Mouse (Mus musculus) kidney, adult 18-20 months (tissue): ENCODE results near the gene Nlrp6.
A peak's percentile ranks its signal among the peaks of the same experiment; 100 is the strongest.

ENCODE experiments used
- DNase-seq: peaks from one replicate; pipeline ENCODE4 v3.0.0; 2021

Gene Nlrp6

DNA sequence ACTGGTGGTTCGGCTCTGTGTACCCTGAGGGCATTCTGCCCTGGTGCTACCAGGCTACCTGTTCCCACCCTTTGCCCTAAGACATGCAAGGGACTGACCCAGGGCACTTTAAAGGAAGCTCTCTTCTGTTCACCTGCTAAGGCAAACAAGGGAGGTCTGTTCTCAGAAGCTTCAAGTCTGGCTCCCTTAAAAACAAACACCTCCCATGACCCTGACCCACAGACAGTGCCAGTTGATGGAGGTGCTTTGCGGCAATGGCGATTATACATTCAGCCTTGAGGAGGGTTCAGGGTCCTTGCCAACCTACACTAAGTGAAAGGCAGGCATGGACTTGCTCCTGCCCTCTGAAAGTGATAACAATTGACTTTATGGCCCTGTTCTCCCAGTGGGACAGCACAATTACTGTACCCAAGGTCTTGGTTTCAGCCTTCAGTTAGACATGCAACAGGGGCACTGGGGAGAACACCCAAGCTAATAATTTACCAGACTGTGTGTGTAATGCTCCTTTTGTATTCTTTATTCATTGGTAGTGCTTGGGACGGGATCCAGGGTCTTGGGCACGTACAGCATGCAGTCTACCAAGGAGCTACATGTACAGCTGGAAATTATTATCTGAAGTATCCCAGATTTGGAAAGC lies 7.7 kb upstream of the Nlrp6 start:
- DNase-seq = peak; percentile 56

DNA sequence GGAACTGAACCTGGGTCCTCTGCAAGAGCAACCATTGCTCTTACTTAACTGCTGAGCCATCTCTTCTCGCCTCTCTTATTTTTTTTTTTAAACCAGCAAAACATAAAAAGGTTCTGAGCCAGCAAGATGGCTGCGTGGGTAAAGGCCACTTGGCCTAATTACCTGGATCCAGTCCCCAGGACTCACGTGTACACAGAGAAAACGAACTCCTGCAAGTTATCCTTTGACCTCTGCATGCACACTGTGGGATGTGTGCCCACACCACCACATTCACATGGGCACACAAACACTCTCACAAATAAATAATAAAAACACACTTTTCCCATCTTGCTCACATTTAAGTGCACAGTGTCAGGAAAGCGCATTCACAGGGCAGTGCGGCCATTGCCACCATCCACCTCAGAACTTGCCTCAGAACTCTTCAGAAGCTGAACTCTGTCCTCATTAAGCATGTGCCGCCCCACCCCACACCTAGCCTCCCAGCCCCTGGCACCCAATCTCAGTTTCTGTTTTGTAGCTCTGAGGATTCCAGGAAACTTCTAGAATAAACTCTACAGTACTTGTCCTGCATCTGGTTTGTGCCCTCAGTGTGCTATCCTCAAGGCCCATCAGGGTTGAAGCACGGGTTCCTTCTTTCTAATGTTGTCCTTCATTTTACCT lies 6.5 kb upstream of the Nlrp6 start:
- DNase-seq = peak; percentile 70

DNA sequence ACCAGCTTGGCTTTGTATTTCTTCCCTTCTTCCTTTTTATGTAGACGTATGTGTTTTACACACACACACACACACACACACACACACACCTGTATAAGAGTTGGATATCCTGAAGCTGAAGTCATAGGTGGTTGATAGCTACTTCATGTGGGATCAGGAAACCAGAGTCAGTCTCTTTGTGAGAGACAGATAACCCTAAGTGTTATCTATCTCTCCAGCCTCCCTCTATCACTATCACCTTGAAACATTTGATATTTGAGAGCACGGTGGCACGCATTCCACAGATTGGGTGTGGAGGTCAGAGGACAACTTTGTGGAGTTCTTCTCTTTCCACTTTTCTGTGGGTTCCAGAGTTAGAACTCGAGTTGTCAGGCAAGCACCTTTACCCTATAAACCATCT lies 791 bp upstream of the Nlrp6 start:
- DNase-seq = no peak

DNA sequence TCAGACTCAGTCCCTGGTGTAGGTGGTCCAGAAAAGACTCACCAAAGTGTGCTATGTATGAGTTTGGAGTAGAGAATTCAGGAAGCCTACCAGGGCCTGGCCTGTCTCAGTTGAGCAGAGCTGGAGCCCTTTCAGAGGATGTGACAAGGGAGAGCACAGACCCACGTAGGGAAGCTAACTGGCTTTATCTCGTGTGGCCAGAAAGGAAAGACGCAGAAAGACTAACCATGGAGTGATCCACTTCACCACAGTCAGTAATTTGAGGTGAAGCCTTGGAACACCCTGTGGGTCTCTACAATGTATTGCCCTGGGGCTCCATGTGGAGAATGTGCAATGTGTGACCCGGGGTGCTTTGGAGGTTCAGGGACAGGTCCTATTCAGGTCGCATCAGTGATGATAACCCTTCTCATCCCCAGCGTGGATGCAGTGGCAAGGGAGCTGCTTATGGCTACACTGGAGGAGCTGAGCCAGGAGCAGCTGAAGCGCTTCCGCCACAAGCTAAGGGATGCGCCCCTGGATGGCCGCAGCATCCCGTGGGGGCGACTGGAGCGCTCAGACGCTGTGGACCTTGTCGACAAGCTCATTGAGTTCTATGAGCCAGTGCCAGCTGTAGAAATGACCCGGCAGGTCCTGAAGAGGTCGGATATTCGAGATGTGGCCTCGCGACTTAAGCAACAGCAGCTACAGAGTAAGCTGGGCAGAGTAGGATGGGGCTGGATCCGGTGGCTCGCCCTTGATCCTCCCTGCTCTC lies 698 bp downstream of the Nlrp6 start:
- no peak for DNase-seq

DNA sequence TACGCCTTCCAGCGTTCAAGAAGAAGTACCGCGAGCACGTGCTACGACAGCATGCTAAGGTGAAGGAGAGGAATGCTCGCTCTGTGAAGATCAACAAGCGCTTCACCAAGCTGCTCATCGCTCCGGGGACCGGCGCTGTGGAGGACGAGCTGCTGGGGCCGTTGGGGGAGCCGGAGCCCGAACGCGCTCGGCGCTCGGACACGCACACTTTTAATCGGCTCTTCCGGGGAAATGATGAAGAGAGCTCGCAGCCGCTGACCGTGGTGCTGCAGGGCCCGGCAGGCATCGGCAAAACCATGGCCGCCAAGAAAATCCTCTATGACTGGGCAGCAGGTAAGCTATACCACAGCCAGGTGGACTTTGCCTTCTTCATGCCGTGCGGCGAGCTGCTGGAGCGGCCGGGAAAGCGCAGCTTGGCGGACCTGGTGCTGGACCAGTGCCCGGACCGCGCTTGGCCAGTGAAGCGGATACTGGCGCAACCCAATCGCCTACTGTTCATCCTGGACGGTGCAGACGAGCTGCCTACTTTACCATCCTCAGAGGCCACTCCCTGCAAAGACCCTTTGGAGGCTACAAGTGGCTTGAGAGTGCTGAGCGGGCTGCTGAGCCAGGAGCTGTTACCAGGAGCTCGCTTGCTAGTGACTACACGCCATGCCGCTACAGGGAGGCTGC lies 1.8 kb downstream of the Nlrp6 start:
- DNase-seq = peak; percentile 90

DNA sequence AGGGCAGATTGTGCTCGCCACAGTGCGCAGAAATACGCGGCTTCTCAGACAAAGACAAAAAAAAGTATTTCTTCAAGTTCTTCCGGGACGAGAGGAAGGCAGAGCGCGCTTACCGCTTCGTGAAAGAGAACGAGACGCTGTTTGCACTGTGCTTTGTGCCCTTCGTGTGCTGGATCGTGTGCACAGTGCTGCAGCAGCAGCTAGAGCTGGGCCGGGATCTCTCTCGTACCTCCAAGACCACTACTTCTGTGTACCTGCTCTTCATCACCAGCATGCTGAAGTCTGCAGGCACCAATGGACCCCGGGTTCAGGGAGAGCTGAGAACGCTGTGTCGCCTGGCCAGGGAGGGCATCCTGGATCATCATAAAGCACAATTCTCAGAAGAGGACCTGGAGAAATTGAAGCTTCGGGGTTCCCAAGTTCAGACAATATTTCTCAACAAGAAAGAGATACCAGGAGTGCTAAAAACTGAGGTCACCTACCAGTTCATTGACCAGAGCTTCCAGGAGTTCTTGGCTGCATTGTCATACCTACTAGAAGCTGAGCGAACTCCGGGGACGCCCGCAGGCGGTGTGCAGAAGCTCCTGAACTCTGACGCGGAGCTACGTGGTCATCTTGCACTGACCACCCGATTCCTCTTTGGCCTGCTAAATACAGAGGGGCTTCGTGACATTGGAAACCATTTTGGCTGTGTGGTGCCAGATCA lies 2.5 kb downstream of the Nlrp6 start:
- no peak for DNase-seq

DNA sequence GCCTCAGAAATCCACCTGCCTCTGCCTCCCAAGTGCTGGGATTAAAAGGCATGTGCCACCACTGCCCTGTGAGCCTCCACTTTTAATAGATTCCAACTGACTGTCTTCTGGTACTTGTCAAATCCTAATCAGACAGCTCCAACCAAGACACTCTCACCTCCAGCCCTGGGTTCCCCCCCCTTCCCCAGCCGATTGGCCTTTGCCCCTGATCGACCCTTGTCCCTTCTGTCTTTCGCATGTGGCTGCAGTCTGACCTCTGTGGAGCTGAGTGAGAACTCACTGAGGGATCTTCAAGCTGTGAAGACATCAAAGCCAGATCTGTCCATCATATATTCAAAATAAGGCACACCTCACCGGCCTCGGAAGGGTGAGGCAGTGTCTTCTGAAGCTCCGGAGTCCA lies 6.5 kb downstream of the Nlrp6 start:
- no peak for DNase-seq

DNA sequence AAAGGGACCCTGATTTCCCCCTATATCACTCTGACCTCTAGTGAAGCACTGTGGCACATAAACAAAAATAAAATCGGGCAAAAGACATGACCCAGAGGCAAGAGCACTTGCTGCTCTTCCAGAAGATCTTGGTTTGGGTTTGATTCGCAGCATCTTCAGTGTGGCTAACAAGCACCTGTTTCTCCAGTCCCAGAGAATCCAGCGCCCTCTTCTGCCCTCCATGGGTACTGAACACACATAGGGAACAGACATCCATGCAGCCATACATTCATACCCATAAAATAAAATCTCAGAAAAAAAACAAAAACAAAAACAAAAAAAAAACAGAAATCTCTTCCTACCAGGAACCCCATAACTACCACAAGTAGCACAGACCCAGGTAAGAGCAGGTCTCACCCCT lies 17.7 kb downstream of the Nlrp6 start:
- peak; percentile 42 for DNase-seq

DNA sequence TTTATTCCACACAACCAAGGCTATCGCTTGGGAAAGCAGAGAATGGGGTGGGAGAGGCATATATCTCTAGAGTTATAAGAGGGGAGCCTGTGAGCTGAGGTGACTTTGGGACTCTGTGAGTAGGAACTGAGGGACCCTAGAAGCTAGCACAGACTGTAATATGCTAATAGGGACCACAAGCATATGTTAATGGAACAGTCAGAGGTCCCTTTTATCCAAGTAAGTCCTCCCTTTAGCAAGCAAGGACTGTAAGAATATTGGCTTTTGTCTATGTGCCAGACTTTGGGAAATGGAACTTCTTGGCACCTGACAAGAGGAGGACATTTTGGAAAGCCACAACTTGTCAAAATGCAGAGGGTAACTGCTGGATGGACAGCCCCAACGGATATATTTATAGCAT lies 18.2 kb downstream of the Nlrp6 start:
- no peak for DNase-seq

DNA sequence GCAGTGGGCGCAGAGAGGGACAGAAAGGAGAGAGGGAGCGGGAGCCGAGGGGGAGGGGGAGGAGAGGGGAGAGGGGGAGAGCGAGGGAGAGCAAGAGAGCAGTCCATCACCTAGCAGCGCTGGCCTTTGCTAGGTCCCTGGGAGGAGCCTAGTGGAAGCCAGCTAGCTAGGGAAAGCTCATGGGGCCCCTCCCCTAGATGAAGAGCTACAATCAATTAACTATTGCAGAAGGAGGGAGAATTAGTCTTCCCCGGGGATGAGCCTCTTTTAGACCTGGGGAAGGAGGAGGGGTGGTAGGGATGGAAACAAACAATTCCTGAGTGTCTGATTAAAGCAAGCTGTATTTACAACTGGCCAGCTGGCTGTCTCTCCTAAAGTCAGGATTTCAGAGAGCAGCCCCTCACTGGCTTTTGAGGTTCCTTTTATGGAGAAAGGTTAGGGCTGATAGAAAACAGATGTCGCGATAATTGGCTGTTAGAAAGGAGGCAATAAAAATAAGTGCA lies 19.0 kb downstream of the Nlrp6 start:
- peak; percentile 5 for DNase-seq

DNA sequence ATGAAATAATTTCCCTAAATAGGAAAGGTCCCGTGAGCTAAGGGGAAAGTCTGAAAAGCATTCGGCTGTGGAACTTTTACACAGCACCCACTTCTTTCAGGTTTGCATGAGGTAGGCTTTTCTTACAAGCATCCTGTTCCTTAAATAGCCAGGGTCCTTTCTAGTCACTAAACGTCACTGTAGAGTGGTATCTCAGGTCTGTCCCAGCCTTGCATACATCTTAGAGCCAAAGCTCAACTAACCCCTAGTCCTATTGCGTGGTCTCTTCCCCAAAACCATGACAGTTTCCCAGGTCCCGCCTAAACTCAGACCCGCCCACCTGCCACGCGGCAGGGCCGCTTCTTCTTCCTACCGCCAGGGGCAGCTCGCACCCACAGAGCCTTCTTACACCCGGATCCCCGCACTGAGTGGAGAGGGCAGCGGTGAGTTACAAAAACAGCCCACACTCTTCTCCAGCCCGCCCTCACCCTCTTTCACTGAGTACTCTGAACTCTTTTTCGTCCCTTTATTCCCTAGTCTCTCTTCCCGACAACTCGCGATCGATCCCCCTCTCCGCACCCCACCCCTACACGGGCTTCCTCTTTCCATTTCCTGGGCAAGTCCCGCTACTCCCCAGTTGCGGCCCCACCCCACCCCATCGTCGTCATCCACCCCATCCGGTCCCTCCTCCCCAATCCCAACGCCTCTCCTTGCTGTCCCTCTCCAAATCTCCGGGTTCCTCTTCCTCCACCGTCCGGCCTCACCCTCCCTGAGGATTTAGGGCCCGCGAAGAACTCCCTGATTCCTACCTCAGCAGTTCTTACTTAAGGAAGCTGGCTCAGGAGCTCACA lies 20.7 kb downstream of the Nlrp6 start, which contains the start of gene Pgghg:
TSS of gene Pgghg (plus strand) at position 170 of the 830 bp plus-strand sequence.
- DNase-seq = peak; percentile 85

DNA sequence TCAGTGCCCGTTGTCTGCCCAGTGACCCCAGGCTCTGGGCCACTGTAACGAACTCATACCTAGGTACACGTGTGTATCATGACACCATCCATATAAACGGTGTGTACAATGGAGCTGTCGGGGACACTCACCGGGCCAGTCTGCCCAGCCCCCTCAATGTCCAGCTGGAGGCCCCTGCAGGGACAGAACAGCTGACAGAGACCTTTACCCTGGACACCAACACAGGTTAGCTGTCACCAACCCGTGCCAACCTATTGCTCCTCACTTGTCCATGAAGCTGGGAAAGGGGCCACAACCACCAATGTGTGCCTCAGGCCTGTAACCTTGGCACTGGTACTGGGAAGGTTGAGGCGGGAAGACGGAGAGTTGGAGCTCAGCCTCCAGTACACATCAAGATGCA lies 21.6 kb downstream of the Nlrp6 start:
- DNase-seq = no peak

DNA sequence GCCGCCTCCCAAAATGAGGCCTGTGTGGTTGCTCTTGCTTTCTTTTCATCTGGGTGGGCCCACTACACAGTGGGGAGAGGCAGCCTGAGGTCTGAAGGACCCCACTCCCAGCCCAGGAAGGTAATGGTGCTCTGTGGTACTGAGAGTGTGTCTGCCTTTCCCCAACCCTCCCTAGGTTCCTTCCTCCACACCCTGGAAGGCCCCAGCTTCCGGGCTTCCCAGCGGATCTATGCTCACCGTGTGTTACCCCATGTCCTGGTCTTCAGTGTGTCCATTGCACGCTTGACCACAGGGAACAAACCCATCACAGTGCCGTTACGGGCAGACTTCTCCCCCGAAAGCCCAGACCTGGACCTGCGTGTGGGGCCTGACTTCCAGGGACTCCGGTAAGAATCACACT lies 22.1 kb downstream of the Nlrp6 start:
- DNase-seq = no peak

DNA sequence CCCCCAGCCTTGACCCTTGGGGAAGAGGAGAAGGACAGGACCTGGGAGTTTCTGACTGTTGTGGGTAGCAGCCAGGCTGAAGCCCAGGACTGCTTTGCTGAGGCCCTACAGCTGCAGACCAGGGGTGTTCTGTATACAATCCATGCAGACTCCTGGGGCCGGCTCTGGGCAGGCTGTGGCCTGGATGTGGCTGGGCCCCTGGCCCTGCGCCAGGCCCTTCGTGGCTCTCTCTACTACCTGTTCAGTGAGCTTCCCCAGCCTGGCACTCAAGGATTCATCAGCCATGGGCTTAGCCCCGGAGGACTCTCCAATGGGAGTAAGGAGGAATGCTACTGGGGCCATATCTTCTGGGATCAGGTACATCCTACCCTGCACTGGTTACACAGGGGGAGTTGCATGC lies 22.7 kb downstream of the Nlrp6 start:
- DNase-seq = peak; percentile 17

DNA sequence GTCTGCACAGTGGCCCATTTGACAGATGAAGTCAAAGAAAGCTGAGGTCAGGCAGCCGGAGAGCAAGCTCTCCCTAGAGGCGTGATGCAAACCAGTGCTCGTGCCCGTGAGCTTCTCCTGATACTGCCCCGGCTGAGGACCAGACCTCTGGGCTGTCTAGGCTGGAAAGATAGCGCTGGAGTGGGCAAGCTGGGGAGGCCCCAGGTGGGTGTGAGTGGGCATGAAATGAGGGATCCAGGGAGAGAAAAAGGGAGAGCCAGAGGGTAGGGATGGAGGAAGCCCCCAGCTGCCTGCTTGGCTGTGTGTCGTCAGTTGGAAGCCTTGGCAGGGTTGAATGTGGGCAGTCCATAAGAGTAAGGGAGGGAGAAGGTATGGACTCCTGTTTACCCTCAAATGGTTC lies 23.5 kb downstream of the Nlrp6 start:
- DNase-seq = no peak

DNA sequence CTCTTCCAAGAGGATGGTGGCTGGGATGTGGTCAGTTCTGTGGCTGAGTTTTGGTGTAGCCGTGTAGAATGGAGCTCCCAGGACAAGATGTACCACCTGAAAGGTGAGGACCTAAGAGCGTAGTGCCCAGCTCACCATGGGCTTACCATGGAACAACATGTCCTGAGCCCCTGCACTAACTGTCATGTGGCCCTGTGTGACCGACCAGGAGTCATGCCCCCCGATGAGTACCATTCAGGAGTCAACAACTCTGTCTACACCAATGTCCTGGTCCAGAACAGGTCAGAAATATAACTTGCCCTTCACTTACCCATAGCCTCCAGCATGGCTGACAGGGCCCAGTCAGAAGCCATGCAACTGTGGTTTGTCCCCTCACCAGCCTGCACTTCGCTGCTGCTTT lies 24.5 kb downstream of the Nlrp6 start:
- DNase-seq = no peak

DNA sequence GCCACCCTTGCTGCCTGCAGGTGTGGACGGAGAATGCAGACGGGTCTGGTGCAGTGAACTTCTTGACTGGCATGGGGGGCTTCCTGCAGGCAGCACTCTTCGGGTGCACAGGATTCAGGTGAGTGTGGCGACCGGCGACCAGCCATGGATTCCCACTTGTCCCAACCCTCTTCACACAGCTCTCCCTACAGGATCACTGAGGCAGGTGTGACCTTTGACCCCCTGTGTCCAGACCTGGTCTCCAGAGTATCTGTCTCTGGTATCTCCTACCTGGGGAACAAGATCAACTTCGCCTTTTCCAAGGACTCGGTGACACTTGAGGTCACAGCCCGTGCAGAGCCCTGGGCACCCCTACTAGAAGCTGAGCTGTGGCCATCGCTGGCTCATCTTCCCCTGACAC lies 25.6 kb downstream of the Nlrp6 start:
- no peak for DNase-seq

DNA sequence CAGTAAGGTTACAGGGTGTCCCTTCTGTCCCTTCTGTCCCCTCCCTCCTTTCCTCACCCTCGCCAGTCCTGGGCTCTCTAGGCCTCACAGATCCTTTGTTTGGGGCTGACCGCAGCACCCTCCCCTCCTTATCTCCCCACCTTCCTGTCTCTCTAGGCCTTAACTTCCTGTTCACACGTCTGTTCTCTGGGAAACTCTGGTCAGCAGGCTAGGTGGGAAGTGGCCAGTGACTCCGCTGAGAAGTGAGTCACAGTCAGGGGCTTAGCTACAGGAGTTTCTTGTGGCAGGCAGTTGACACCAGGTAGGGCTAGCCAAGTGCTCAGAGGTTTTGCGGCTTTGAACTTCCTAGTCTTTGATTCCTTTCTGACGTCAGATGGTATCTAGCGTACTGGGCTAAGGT lies 26.3 kb downstream of the Nlrp6 start:
- peak; percentile 6 for DNase-seq

DNA sequence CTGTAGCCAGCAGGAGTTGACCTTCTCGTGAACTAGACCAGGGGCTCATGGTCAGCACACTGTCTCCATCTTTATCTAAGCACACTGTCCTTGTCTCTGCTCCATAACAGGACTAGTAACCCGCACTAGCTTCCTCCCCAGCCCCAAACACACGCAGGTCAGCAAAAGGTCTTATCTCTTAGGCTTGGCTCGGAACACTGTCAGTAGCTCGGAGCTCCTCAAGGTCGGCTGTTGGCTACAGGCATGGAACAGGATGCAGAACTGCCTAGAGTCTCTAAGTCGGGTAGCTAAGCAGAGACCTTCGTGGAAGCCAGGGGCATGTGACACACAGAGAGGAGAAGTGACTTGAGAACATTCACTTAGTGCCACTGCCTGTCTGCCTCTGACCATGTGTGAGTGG lies 27.5 kb downstream of the Nlrp6 start:
- peak; percentile 13 for DNase-seq

DNA sequence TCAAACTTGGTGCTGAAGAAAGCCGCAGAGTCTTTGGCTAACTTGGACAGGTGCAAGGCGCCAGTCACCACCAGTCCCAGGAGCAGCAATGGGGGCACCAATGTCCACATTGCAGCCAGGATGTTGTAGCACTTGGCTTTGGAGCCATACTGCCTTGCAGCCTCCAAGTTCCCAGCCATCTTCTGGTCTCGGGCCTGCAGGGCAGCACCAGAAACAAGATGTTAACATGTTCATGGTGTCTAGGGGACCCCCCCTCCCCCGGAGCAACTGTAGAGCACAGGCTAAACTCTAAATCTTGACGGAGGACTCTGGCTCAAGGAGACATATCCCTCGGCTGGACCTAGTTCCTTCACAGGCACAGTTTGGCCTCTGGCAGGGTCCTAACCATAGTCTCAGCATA lies 28.6 kb downstream of the Nlrp6 start:
- DNase-seq = no peak

DNA sequence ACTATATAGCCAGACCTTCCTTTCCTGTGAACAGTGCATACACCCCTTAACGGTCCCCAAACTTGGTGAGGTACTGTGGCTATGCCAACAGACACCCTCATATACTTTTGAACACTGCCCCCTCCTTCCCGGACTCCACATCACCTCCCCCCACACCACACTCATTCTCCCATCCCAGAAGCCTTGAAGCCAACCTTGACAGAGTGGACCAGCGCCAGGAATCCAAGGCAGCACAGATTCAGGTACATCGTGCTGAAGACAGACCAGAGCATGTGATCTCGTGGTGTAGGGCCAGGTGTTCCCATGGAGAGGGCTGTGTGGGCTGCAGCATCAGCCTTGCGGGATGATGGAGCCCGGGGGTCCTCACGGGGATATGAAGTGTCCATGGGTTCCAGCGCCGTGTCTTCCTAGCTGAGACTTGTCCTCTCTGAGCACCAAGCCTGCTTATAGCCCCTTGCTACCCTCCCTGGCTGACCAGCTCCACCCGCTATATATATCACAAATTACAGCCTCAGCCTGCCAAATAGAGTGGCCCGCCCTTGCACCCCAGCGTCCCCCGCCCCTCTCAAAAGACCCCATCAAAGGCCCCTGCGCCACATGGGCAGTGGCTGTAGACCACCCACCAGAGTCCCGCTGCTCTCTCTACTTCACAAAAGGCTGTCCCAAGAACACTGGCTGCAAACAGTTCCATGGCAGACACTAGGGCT lies 29.3 kb downstream of the Nlrp6 start, which contains the start of gene Ifitm5:
TSS of gene Ifitm5 (minus strand) at position 468 of the 707 bp plus-strand sequence.
- no peak for DNase-seq
